Mouse (Mus musculus) limb, embryonic 12.5 days (tissue): Measurements from ENCODE around the gene Ccl2. TPM values are rescaled to one million over a fixed set of nuclear protein-coding genes. Genes with fewer than 3 reads are reported as not detected.

Source experiments
- ATAC-seq: fragments of 200-750 bp; cut with Nextera tagmentation; 2 replicates; pipeline ENCODE4 v1.8.0; 2017; ENCODE audit warnings: low read depth, moderate TSS enrichment; ENCODE audit not compliant: insufficient number of reproducible peaks, insufficient read depth, low FRiP score, low TSS enrichment
- H3K27ac ChIP-seq: fragments of 300-500 bp; sonication (generic); 2 replicates; pipeline ENCODE4 v1.5.1; 2016; ENCODE audit warnings: mild to moderate bottlenecking, moderate library complexity
- H3K27me3 ChIP-seq: fragments of 300-500 bp; sonication (generic); 2 replicates; pipeline ENCODE4 v1.6.1; 2016; ENCODE audit warnings: mild to moderate bottlenecking, moderate library complexity
- H3K36me3 ChIP-seq: fragments of 300-500 bp; sonication (generic); 2 replicates; pipeline ENCODE4 v1.6.1; 2016; ENCODE audit warnings: mild to moderate bottlenecking, moderate library complexity
- H3K4me1 ChIP-seq: fragments of 300-500 bp; sonication (generic); replicated peaks from 2 replicates; pipeline ENCODE4 v1.6.1; 2016
- H3K4me2 ChIP-seq: fragments of 300-500 bp; sonication (generic); 2 replicates; pipeline ENCODE4 v1.6.1; 2016; ENCODE audit warnings: mild to moderate bottlenecking, moderate library complexity
- H3K4me3 ChIP-seq: fragments of 300-500 bp; sonication (generic); replicated peaks from 2 replicates; pipeline ENCODE4 v1.5.1; 2016; ENCODE audit warnings: mild to moderate bottlenecking
- H3K9ac ChIP-seq: fragments of 300-500 bp; sonication (generic); replicated peaks from 2 replicates; pipeline ENCODE4 v1.6.1; 2016; ENCODE audit warnings: mild to moderate bottlenecking, moderate library complexity
- H3K9me3 ChIP-seq: fragments of 300-500 bp; sonication (generic); 2 replicates; pipeline ENCODE4 v1.6.1; 2016; ENCODE audit warnings: mild to moderate bottlenecking, moderate library complexity
- WGBS: fragments of 180-500 bp; shearing (Covaris S2); methylation state at CpG from one replicate; pipeline ENCODE4 v1.1.7; 2016; 5-methylcytosine and 5-hydroxymethylcytosine counted together
- polyA plus RNA-seq: library from polyadenylated mRNA; unstranded; fragments of >200 nt; fragmentation: Nextera tagmentation; extraction: Ambion mirVana; gene quantifications from 2 replicates; pipeline ENCODE4 v1.2.1, GENCODE M21; 2016

Gene Ccl2
- polyA plus RNA-seq, 1 experiment from 2014 or later: 1.5 TPM

GRCm38 (mm10) chr11:82015066-82015465 is 20.3 kb upstream of the Ccl2 start:
- Histone ChIP-seq H3K9ac (no peak overlapping the region), H3K4me3 (no peak overlapping the region), H3K36me3 (no peaks in the 10 kb centered on the region), H3K4me1 (no peaks in the 10 kb centered on the region), H3K9me3 (no peaks in the 10 kb centered on the region), H3K27ac (no peak overlapping the region), H3K27me3 (no peaks in the 10 kb centered on the region; the same call in 1 of the 2 replicates), H3K4me2 (no peak overlapping the region)
- WGBS: 54% methylated on average over 2 of the region's 2 CpGs
- ATAC-seq: no peak

DNA sequence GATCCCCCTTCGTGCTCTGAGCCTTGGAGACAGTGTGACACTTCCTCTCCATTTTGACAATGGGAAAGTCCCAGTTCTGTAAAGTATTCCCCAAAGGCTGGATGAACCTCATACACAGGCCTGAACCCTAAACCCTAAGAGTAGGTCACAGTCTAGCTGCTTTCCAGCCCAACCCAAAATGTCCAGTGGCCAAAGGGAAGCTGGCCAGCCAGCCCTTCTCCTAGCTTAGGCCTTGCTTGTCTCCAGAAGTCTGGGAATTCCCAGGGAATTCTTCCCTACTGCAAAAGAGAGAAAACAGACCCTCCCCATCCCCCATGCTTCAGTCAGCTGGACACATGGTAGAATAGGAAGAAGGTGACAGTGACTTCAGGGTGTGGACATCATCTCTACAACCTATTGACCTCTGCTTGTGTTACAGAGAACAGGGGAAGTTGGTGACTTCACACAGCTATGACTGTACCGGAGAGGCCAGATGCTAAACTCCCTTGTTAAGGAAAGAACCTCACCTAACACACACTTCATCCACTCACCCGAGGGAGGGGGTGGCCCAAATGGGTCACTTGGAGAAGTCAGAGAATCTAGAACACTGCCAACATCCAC is 19.1 kb upstream of the Ccl2 start:
- H3K36me3 ChIP-seq: no peaks in the 10 kb centered on the region
- no peaks in the 10 kb centered on the region for H3K4me1 ChIP-seq
- H3K9me3 ChIP-seq: no peaks in the 10 kb centered on the region
- H3K27ac ChIP-seq: no peak overlapping the region
- H3K27me3 ChIP-seq: no peaks in the 10 kb centered on the region
- WGBS: 71% methylated on average over 3 of the region's 3 CpGs
- no peak for ATAC-seq
- no peak overlapping the region for H3K4me2 ChIP-seq
- H3K4me3 ChIP-seq: no peak overlapping the region
- no peak overlapping the region for H3K9ac ChIP-seq

- H3K4me3 ChIP-seq: no peak overlapping the region
- WGBS: 36% methylated on average over 2 of the region's 2 CpGs
- H3K9me3 ChIP-seq: no peaks in the 10 kb centered on the region
- no peaks in the 10 kb centered on the region for H3K4me1 ChIP-seq
- no peak overlapping the region for H3K9ac ChIP-seq
- H3K4me2 ChIP-seq: no peak overlapping the region
- no peaks in the 10 kb centered on the region for H3K36me3 ChIP-seq
- no peak overlapping the region for H3K27ac ChIP-seq
- no peaks in the 10 kb centered on the region for H3K27me3 ChIP-seq
- ATAC-seq: no peak
These were observed 16.0 kb upstream of the Ccl2 start for GRCm38 (mm10) chr11:82019389-82019788.

DNA sequence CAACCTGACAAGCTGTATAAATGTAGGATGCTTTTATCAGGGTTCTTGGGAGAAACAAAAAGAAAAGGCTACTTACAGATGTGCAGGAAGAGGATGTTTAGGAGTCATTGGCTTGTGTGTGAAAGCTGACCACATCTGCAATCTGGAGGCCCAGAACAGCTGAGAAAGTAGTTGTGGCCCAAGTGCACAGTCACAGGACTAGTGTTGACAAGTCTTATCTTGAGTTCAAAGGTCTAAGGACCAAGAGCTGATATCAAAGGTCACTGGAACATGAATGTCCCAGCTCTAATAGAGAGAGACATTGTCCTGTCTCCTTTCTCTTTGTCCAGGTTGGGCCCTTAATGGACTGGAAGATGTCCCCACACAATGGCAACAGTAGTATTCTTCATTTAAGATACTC is 15.6 kb upstream of the Ccl2 start:
- no peak for ATAC-seq
- Histone ChIP-seq H3K27me3 (no peaks in the 10 kb centered on the region), H3K27ac (no peak overlapping the region), H3K4me1 (no peaks in the 10 kb centered on the region), H3K4me3 (no peak overlapping the region), H3K36me3 (no peaks in the 10 kb centered on the region), H3K4me2 (no peak overlapping the region), H3K9me3 (no peaks in the 10 kb centered on the region), H3K9ac (no peak overlapping the region)

GRCm38 (mm10) chr11:82021406-82021805 is 14.0 kb upstream of the Ccl2 start:
- Histone ChIP-seq H3K4me1 (no peaks in the 10 kb centered on the region), H3K4me3 (no peak overlapping the region), H3K27ac (no peak overlapping the region), H3K9me3 (no peaks in the 10 kb centered on the region), H3K4me2 (no peak overlapping the region), H3K36me3 (no peaks in the 10 kb centered on the region), H3K27me3 (no peaks in the 10 kb centered on the region), H3K9ac (no peak overlapping the region)
- ATAC-seq: no peak
- WGBS: 69% methylated on average over 3 of the region's 3 CpGs

DNA sequence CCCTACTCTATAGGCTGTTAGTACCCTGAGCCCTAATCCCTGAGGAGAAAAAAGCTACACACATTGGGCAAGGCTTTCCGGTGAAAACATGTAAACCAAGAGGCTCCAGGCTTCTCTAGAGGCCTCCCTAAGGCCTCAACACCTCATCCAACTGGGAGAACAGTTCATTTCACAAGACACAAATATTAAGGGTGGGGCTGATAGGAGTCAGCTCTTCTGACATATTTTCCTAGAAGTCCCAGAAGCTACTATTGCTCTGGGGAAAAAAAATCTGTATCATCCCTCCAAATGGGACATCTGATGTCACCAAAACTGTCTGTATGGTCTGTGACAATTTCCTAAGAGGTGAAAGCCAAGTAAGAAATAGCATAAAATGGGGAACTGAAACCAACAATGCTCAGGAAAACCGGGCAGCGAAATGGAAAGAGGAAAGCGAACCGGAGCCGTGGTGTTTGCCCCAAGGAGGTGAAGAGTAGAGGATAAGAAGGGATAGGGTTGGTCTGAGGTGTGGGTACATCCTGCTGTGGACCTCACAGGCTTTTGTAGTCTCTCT is 12.8 kb upstream of the Ccl2 start:
- ATAC-seq: no peak
- Histone ChIP-seq H3K4me1 (no peaks in the 10 kb centered on the region), H3K36me3 (no peaks in the 10 kb centered on the region), H3K4me3 (no peak overlapping the region), H3K27ac (no peak overlapping the region), H3K9me3 (no peaks in the 10 kb centered on the region), H3K4me2 (no peak overlapping the region), H3K9ac (no peak overlapping the region), H3K27me3 (no peaks in the 10 kb centered on the region)
- WGBS: 88% methylated on average over 6 of the region's 6 CpGs

DNA sequence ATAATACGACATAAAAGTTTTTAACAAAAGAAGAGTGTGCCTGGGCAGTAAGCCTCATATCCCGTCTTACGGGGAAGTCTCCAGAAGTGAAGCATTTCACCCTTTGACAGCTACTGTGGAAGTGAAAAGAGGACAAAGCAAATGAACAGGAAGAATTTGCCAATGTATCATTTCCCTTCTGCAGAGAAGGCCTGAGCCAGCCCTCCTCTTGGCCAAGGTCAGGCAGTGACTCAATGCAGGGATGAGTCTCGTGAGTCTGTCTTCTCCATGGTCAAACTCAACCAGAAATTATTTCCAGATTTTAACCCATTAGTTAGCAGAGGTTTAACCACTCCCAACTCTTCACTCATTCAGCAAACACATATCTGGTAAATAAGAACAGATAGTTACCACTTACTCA is 11.6 kb upstream of the Ccl2 start:
- Histone ChIP-seq H3K4me1 (no peaks in the 10 kb centered on the region), H3K4me3 (no peak overlapping the region), H3K9me3 (no peaks in the 10 kb centered on the region), H3K4me2 (no peak overlapping the region), H3K9ac (no peak overlapping the region), H3K27me3 (no peaks in the 10 kb centered on the region), H3K36me3 (no peaks in the 10 kb centered on the region), H3K27ac (no peak overlapping the region)
- 83% methylated on average over 4 of the region's 4 CpGs for WGBS
- ATAC-seq: no peak

DNA sequence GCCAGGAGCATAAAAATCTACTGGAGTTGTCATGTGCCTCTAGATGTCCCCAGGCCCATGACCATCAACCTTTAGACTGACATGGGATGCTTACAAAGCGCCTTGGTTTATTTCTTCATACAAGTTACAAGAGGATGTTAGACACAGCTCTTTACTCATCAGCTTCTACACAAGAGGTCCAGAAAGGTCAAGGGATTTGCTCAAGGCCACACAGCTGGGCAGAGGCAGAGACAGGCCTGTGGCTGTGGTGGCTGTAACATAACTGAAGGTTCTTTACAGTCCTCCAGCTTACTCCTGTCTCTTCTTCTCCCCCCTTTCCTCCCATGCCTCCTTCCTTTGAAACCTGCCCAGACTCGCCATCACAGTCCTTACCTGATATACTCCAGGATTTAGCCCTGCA is 5.2 kb upstream of the Ccl2 start:
- 74% methylated on average over 2 of the region's 2 CpGs for WGBS

GRCm38 (mm10) chr11:82032136-82032535 is 3.2 kb upstream of the Ccl2 start:
- H3K27me3 ChIP-seq: no peaks in the 10 kb centered on the region
- no peaks in the 10 kb centered on the region for H3K36me3 ChIP-seq
- H3K4me1 ChIP-seq: peaks cover 3% of the 10 kb centered on the region; the same call in 1 of the 2 replicates
- H3K4me3 ChIP-seq: no peak overlapping the region
- no peak for ATAC-seq
- H3K27ac ChIP-seq: peak overlapping the region; percentile 69; the same call in 1 of the 2 replicates
- H3K4me2 ChIP-seq: no peak overlapping the region
- no peaks in the 10 kb centered on the region for H3K9me3 ChIP-seq
- H3K9ac ChIP-seq: no peak overlapping the region

More for the DNA sequence above, 5.2 kb upstream of the Ccl2 start:
- no peaks in the 10 kb centered on the region for H3K9me3 ChIP-seq
- H3K4me2 ChIP-seq: no peak overlapping the region
- H3K9ac ChIP-seq: no peak overlapping the region
- no peaks in the 10 kb centered on the region for H3K36me3 ChIP-seq
- H3K4me3 ChIP-seq: no peak overlapping the region
- H3K27ac ChIP-seq: no peak overlapping the region
- H3K4me1 ChIP-seq: peaks cover 3% of the 10 kb centered on the region; the same call in 1 of the 2 replicates
- no peak for ATAC-seq
- no peaks in the 10 kb centered on the region for H3K27me3 ChIP-seq

- Histone ChIP-seq H3K9me3 (no peaks in the 10 kb centered on the region), H3K36me3 (no peaks in the 10 kb centered on the region), H3K4me3 (no peak overlapping the region), H3K4me2 (no peak overlapping the region), H3K27ac (peak overlapping the region; percentile 69; the same call in 1 of the 2 replicates), H3K27me3 (no peaks in the 10 kb centered on the region), H3K4me1 (peaks cover 3% of the 10 kb centered on the region; the same call in 1 of the 2 replicates), H3K9ac (no peak overlapping the region)
- 60% methylated on average over 8 of the region's 8 CpGs for WGBS
- no peak for ATAC-seq
These were observed 2.6 kb upstream of the Ccl2 start for GRCm38 (mm10) chr11:82032678-82033344.

GRCm38 (mm10) chr11:82034446-82034845 is 925 bp upstream of the Ccl2 start:
- 83% methylated on average over 7 of the region's 7 CpGs for WGBS
- no peak overlapping the region for H3K27ac ChIP-seq

More at GRCm38 (mm10) chr11:82034446-82034845, 925 bp upstream of the Ccl2 start:
- Histone ChIP-seq H3K36me3 (no peaks in the 10 kb centered on the region), H3K27me3 (no peaks in the 10 kb centered on the region), H3K4me2 (no peak overlapping the region), H3K4me3 (no peak overlapping the region), H3K9ac (no peak overlapping the region), H3K9me3 (no peaks in the 10 kb centered on the region), H3K4me1 (peaks cover 3% of the 10 kb centered on the region; the same call in 1 of the 2 replicates)
- no peak for ATAC-seq
